Mouse (Mus musculus): ENCODE data around the gene Pno1. TPM values are rescaled to one million over a fixed set of nuclear protein-coding genes. Genes with fewer than 3 reads are reported as not detected.
A peak's percentile ranks its signal among the peaks of the same experiment; 100 is the strongest.

Gene Pno1
- polyA plus RNA-seq, 1 experiment from 2014 or later: 76.9 TPM

DNA sequence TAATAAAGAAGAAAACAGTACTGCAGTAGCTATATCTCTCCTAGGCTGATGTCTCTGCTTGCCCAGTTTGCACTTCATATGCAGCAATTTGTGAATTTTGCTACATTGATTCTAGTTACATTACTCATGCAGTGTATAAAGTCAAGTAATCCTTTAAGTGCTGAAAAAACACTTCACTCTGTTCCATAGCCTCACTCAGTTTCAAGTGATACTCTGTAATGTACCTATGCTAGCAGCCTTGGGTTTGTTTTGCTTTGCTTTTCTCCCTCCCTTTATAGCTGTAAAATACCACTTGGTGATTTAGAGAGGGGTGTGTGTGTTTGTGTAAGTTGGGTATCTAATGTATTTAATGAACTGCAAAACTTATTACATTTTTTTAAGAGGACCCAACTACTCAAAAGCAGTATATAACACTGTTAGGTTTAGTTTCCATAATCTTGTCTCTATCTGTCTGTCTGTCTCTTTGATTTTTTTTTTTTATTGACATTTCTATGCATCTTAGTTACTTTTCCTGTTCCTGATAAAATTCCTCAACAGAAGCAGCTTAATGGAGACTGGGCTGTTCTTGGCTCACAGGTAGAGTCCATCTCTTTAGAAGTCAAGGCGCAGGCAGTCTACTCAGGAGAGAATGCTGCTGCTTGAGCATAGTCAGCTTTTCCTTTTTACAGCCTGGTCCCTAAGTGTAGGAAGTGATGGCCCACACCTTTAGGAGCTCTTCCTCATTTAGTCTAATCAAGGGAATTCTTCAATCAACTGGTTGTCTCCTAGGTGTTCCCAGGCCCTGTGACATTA is 40.2 kb downstream of the Pno1 start:
- DNase-seq (ENCODE audit: low spot score) (no peak), ATAC-seq (replicated peaks; ENCODE audit: low FRiP score, low read depth) (no peak)
- Histone ChIP-seq H3K9ac (ENCODE audit: low read depth, low read length) (no peak overlapping the region), H3K4me2 (ENCODE audit: low read length) (no peak overlapping the region), H3K27me3 (ENCODE audit: insufficient read depth, low read length) (no peaks in the 10 kb centered on the region), H3K4me3 (replicated peaks; ENCODE audit: low read depth, low read length) (no peak overlapping the region), H3K27ac (no peak overlapping the region), H3K4me1 (replicated peaks; ENCODE audit: insufficient read depth, low read length) (peaks cover 13% of the 10 kb centered on the region), H3K9me3 (replicated peaks; ENCODE audit: low read length) (no peaks in the 10 kb centered on the region), H3K36me3 (ENCODE audit: insufficient read depth, low read length) (no peaks in the 10 kb centered on the region)
- WGBS: 91% methylated on average over 1 of the region's 1 CpGs
- TF ChIP-seq CTCF (IDR thresholded peaks at IDR 0.05; ENCODE audit: low read depth): no peak

DNA sequence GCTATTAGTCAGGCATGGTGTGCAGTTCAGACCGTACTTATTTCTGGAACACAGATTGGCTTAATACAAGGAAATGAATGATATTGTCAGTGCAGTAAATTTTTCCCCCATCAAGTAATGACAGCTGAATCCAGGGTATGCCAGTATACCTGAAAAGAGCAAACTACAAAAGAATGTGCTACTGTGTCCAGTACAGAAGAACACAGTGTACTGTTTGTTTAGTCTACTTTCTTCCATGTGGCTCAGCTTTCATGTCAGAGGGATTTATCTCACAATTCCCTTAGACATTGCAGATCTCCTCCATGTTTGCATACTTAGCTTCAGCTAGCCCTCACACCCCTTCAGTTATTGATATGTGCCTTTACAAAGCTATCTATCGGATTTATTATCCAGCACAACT is 42.1 kb downstream of the Pno1 start:
- WGBS: 71% methylated on average over 2 of the region's 2 CpGs
- no peak overlapping the region for H3K4me2 ChIP-seq (ENCODE audit: low read length)
- TF ChIP-seq CTCF (IDR thresholded peaks at IDR 0.05; ENCODE audit: low read depth): no peak
- no peaks in the 10 kb centered on the region for H3K27me3 ChIP-seq (ENCODE audit: insufficient read depth, low read length)
- DNase-seq (ENCODE audit: low spot score) (no peak), ATAC-seq (replicated peaks; ENCODE audit: low FRiP score, low read depth) (no peak)
- no peaks in the 10 kb centered on the region for H3K9me3 ChIP-seq (replicated peaks; ENCODE audit: low read length)
- no peak overlapping the region for H3K9ac ChIP-seq (ENCODE audit: low read depth, low read length)
- H3K36me3 ChIP-seq (ENCODE audit: insufficient read depth, low read length): no peaks in the 10 kb centered on the region
- no peak overlapping the region for H3K27ac ChIP-seq
- H3K4me1 ChIP-seq (replicated peaks; ENCODE audit: insufficient read depth, low read length): peaks cover 18% of the 10 kb centered on the region
- H3K4me3 ChIP-seq (replicated peaks; ENCODE audit: low read depth, low read length): no peak overlapping the region

DNA sequence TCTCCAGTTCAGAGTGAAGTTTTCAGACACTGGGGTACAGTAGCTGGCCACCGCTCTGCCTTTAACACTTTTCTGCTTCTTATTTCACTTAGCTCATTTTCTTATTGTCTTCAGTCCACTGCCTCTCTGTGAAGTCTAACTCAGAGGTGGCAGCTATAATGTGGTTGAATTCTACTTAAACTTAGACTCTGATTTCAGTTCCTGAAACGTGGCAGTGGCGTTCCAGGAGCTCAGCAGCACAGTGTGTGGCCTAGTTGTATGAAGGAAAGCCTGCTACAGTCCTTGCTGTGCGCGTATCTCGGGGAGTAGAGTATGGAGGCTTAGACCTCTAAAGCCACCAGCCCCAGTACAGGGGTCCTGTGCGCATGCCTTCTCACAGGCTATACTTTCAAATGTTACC is 44.7 kb downstream of the Pno1 start:
- no peak for TF ChIP-seq CTCF (IDR thresholded peaks at IDR 0.05; ENCODE audit: low read depth)
- DNase-seq (ENCODE audit: low spot score): no peak
- peaks cover 26% of the 10 kb centered on the region for H3K4me1 ChIP-seq (replicated peaks; ENCODE audit: insufficient read depth, low read length)

DNA sequence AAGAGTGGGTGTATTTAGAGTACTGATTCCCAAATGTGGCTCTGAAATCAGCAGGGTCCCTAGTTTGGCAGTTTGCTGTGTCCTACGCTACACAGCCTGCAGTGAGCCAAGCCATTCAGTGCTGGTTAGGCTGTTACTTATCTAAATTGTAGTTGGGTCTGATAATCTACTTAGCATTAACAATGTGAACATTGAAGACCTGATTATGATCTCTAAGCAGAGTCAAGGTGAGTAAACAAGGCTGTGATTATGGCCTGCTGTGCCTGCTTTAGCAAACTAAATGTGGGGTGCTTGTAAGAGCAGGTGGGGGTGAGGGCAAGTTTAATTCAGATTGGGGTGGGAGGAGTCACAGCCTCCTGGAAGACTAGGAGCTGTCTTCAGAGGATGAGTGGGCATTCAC is 47.4 kb downstream of the Pno1 start:
- Histone ChIP-seq H3K4me3 (replicated peaks; ENCODE audit: low read depth, low read length) (no peak overlapping the region), H3K27me3 (ENCODE audit: insufficient read depth, low read length) (no peaks in the 10 kb centered on the region), H3K4me2 (ENCODE audit: low read length) (no peak overlapping the region), H3K36me3 (ENCODE audit: insufficient read depth, low read length) (no peaks in the 10 kb centered on the region), H3K4me1 (replicated peaks; ENCODE audit: insufficient read depth, low read length) (peaks cover 28% of the 10 kb centered on the region), H3K9me3 (replicated peaks; ENCODE audit: low read length) (no peaks in the 10 kb centered on the region), H3K9ac (ENCODE audit: low read depth, low read length) (no peak overlapping the region), H3K27ac (no peak overlapping the region)
- 83% methylated on average over 1 of the region's 1 CpGs for WGBS
- TF ChIP-seq CTCF (IDR thresholded peaks at IDR 0.05; ENCODE audit: low read depth): no peak
- no peak for DNase-seq (ENCODE audit: low spot score)
- ATAC-seq (replicated peaks; ENCODE audit: low FRiP score, low read depth): no peak

More for the DNA sequence above, 44.7 kb downstream of the Pno1 start:
- 83% methylated on average over 7 of the region's 7 CpGs for WGBS
- no peak overlapping the region for H3K4me3 ChIP-seq (replicated peaks; ENCODE audit: low read depth, low read length)
- no peak overlapping the region for H3K9ac ChIP-seq (ENCODE audit: low read depth, low read length)
- no peak overlapping the region for H3K27ac ChIP-seq
- no peaks in the 10 kb centered on the region for H3K27me3 ChIP-seq (ENCODE audit: insufficient read depth, low read length)
- no peaks in the 10 kb centered on the region for H3K9me3 ChIP-seq (replicated peaks; ENCODE audit: low read length)
- ATAC-seq (replicated peaks; ENCODE audit: low FRiP score, low read depth): no peak
- H3K4me2 ChIP-seq (ENCODE audit: low read length): no peak overlapping the region
- H3K36me3 ChIP-seq (ENCODE audit: insufficient read depth, low read length): no peaks in the 10 kb centered on the region

DNA sequence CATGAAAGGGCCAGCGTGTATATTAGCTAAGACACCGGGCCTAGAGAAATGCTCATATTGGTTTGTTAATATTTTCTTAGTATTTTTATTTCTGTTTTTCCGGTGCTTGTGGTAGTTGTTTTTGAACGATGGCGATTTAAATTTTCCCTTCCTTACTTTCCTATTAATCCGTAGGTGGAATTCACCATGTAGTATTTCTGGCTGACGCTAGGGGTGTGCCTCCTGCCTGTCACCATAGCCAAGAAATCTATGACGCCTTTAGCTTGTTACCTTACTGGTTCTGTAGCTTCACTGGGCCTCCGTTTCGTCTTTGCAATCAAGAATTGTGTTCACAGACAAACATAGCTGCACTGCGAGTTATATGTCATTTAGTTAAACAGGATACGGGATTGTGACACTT is 51.1 kb downstream of the Pno1 start:
- Histone ChIP-seq H3K36me3 (ENCODE audit: insufficient read depth, low read length) (no peaks in the 10 kb centered on the region), H3K4me1 (replicated peaks; ENCODE audit: insufficient read depth, low read length) (peaks cover 10% of the 10 kb centered on the region), H3K4me2 (ENCODE audit: low read length) (peak overlapping the region; percentile 68), H3K27ac (peak overlapping the region; percentile 97), H3K9me3 (replicated peaks; ENCODE audit: low read length) (no peaks in the 10 kb centered on the region), H3K4me3 (replicated peaks; ENCODE audit: low read depth, low read length) (peak overlapping the region; percentile 99), H3K9ac (ENCODE audit: low read depth, low read length) (peak overlapping the region; percentile 99), H3K27me3 (ENCODE audit: insufficient read depth, low read length) (no peaks in the 10 kb centered on the region)
- 1% methylated on average over 12 of the region's 12 CpGs for WGBS
- DNase-seq (ENCODE audit: low spot score): peak; percentile 94
- ATAC-seq (replicated peaks; ENCODE audit: low FRiP score, low read depth): no peak
- TF ChIP-seq CTCF (IDR thresholded peaks at IDR 0.05; ENCODE audit: low read depth): peak; percentile 73

DNA sequence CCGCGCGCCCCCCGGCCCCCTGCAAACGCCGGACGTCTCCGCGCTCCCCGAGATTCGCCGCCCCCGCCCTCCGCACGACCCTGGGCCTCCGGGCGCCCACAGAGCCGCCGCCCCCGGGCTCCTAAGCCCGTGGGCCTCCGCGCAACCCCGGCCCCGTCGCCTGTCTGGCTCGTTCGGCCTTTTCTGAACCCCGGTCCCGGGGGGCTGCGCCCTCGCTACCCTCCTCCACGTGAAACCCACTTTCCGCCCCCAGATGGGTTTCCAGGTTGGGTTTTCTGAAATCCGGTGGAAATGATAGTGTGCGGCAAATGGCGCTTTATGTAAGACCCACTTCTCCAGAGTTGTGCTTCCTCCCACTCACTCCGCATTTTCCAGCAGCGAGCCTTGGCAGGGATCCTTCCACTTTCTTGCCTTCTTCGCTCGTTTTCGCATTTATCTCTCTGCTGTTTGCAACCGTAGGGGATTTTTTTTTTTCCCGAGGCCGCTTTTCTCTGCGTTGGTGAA is 51.6 kb downstream of the Pno1 start:
- peak; percentile 46 for DNase-seq (ENCODE audit: low spot score)
- Histone ChIP-seq H3K9ac (ENCODE audit: low read depth, low read length) (peak overlapping the region; percentile 99), H3K9me3 (replicated peaks; ENCODE audit: low read length) (no peaks in the 10 kb centered on the region), H3K36me3 (ENCODE audit: insufficient read depth, low read length) (no peaks in the 10 kb centered on the region), H3K4me1 (replicated peaks; ENCODE audit: insufficient read depth, low read length) (peaks cover 10% of the 10 kb centered on the region), H3K4me2 (ENCODE audit: low read length) (peak overlapping the region; percentile 68), H3K4me3 (replicated peaks; ENCODE audit: low read depth, low read length) (peak overlapping the region; percentile 99), H3K27me3 (ENCODE audit: insufficient read depth, low read length) (no peaks in the 10 kb centered on the region), H3K27ac (peak overlapping the region; percentile 97)
- peak; percentile 10; the same call in 1 of the 2 replicates for ATAC-seq (replicated peaks; ENCODE audit: low FRiP score, low read depth)
- no peak for TF ChIP-seq CTCF (IDR thresholded peaks at IDR 0.05; ENCODE audit: low read depth)
- 1% methylated on average over 39 of the region's 46 CpGs for WGBS

Measured in kidney, postnatal 0 days (tissue).